Mouse (Mus musculus) mesoderm, embryonic 11.5 days (tissue): ENCODE results near the gene Wnt5b.

Source experiments
- DNase-seq: peaks from one replicate; pipeline ENCODE4 v3.0.0-alpha.2; 2012; ENCODE audit warnings: low read depth, low spot score

The Wnt5b gene

GRCm38 (mm10) chr6:119486381-119487084 lies 57.6 kb downstream of the Wnt5b start:
- DNase-seq = no peak

- peak; percentile 59 for DNase-seq
These were observed 58.7 kb downstream of the Wnt5b start for GRCm38 (mm10) chr6:119485486-119485885.

- DNase-seq = peak; percentile 78
These were observed 61.1 kb downstream of the Wnt5b start for GRCm38 (mm10) chr6:119482958-119483600.

GRCm38 (mm10) chr6:119481741-119482390 lies 62.3 kb downstream of the Wnt5b start:
- peak; percentile 50 for DNase-seq

- DNase-seq = peak; percentile 32
These were observed 63.3 kb downstream of the Wnt5b start for GRCm38 (mm10) chr6:119480706-119481331.

- peak; percentile 75 for DNase-seq
These were observed 64.1 kb downstream of the Wnt5b start for GRCm38 (mm10) chr6:119479876-119480705.

- DNase-seq = no peak
These were observed 64.7 kb downstream of the Wnt5b start, which contains the start of gene Fbxl14 for GRCm38 (mm10) chr6:119479343-119479875. Gene Fbxl14 (plus strand): TSS chr6:119479668.

- peak; percentile 91 for DNase-seq
These were observed 65.4 kb downstream of the Wnt5b start for GRCm38 (mm10) chr6:119478560-119479342.

- no peak for DNase-seq
These were observed 66.3 kb downstream of the Wnt5b start for GRCm38 (mm10) chr6:119477686-119478310.

- no peak for DNase-seq
These were observed 68.2 kb downstream of the Wnt5b start for GRCm38 (mm10) chr6:119475988-119476387.

- no peak for DNase-seq
These were observed 70.2 kb downstream of the Wnt5b start for GRCm38 (mm10) chr6:119473992-119474391.

GRCm38 (mm10) chr6:119473446-119473845 lies 70.7 kb downstream of the Wnt5b start:
- no peak for DNase-seq

- no peak for DNase-seq
These were observed 71.4 kb downstream of the Wnt5b start for GRCm38 (mm10) chr6:119472705-119473104.

- DNase-seq = peak; percentile 65
These were observed 72.0 kb downstream of the Wnt5b start for GRCm38 (mm10) chr6:119472135-119472534.

- no peak for DNase-seq
These were observed 73.4 kb downstream of the Wnt5b start for GRCm38 (mm10) chr6:119470777-119471176.

GRCm38 (mm10) chr6:119467785-119468059 lies 76.4 kb downstream of the Wnt5b start:
- no peak for DNase-seq

GRCm38 (mm10) chr6:119466921-119467784 lies 77.0 kb downstream of the Wnt5b start:
- no peak for DNase-seq

GRCm38 (mm10) chr6:119466161-119466560 lies 78.0 kb downstream of the Wnt5b start:
- DNase-seq = no peak

- DNase-seq = no peak
These were observed 83.8 kb downstream of the Wnt5b start for GRCm38 (mm10) chr6:119460391-119460790.
